Mouse (Mus musculus) urinary bladder, adult 2 months (tissue): Measurements from ENCODE around the gene Aff1. TPM values are rescaled to one million over a fixed set of nuclear protein-coding genes. Genes with fewer than 3 reads are reported as not detected.

ENCODE experiments used
- DNase-seq: peaks from one replicate; pipeline ENCODE4 v3.0.0; 2022; ENCODE audit warnings: low spot score
- polyA plus RNA-seq: library from polyadenylated mRNA; depleted of rRNA; stranded (reverse); fragments of >200 nt; gene quantifications from 2 replicates; pipeline ENCODE4 v1.2.3, GENCODE M21; 2012

Gene Aff1
- polyA plus RNA-seq, 1 experiment, result 9.4 TPM

- no peak for DNase-seq
Measured at GRCm38 (mm10) chr5:103726281-103726938, 34.2 kb downstream of the Aff1 start.

- DNase-seq, result no peak
Measured at GRCm38 (mm10) chr5:103727777-103728395, 35.7 kb downstream of the Aff1 start.

- no peak for DNase-seq
Measured at GRCm38 (mm10) chr5:103729225-103729624, 37.1 kb downstream of the Aff1 start.

- no peak for DNase-seq
Measured at GRCm38 (mm10) chr5:103730142-103730541, 38.0 kb downstream of the Aff1 start.

GRCm38 (mm10) chr5:103730727-103731126, 38.6 kb downstream of the Aff1 start:
- DNase-seq, result no peak

- DNase-seq, result no peak
Measured at GRCm38 (mm10) chr5:103732581-103732980, 40.4 kb downstream of the Aff1 start.

- no peak for DNase-seq
Measured at GRCm38 (mm10) chr5:103735411-103736112, 43.4 kb downstream of the Aff1 start.

GRCm38 (mm10) chr5:103736553-103737207, 44.5 kb downstream of the Aff1 start:
- DNase-seq, result no peak

- DNase-seq, result peak; percentile 56
Measured at GRCm38 (mm10) chr5:103737208-103738066, 45.3 kb downstream of the Aff1 start.

- DNase-seq, result no peak
Measured at GRCm38 (mm10) chr5:103738509-103738908, 46.3 kb downstream of the Aff1 start.

GRCm38 (mm10) chr5:103739163-103739562, 47.0 kb downstream of the Aff1 start:
- no peak for DNase-seq

- DNase-seq, result no peak
Measured at GRCm38 (mm10) chr5:103740093-103740902, 48.1 kb downstream of the Aff1 start.

- DNase-seq, result no peak
Measured at GRCm38 (mm10) chr5:103740903-103741246, 48.7 kb downstream of the Aff1 start.

- DNase-seq, result no peak
Measured at GRCm38 (mm10) chr5:103741443-103741842, 49.3 kb downstream of the Aff1 start.

GRCm38 (mm10) chr5:103741992-103742391, 49.8 kb downstream of the Aff1 start:
- no peak for DNase-seq

- no peak for DNase-seq
Measured at GRCm38 (mm10) chr5:103744531-103744930, 52.4 kb downstream of the Aff1 start.

GRCm38 (mm10) chr5:103745635-103746034, 53.5 kb downstream of the Aff1 start:
- no peak for DNase-seq

- DNase-seq, result no peak
Measured at GRCm38 (mm10) chr5:103746561-103747085, 54.4 kb downstream of the Aff1 start.

- DNase-seq, result no peak
Measured at GRCm38 (mm10) chr5:103747098-103747497, 54.9 kb downstream of the Aff1 start.

GRCm38 (mm10) chr5:103748343-103748742, 56.2 kb downstream of the Aff1 start:
- DNase-seq, result no peak
